Mouse (Mus musculus) frontal cortex, adult (tissue): ENCODE measurements around the gene Jmjd1c.
A peak's percentile ranks its signal among the peaks of the same experiment; 100 is the strongest.

Experiments
- ATAC-seq: cut with Nextera tagmentation; 2 replicates; pipeline ENCODE4 v1.9.2; 2017; ENCODE audit warnings: mild to moderate bottlenecking, moderate library complexity, mixed read lengths; ENCODE audit not compliant: low TSS enrichment

Gene Jmjd1c

GRCm38 (mm10) chr10:67095798-67096620, at the start of gene Jmjd1c:
Jmjd1c (plus strand) TSS chr10:67096125.
- peak; percentile 73 for ATAC-seq

DNA sequence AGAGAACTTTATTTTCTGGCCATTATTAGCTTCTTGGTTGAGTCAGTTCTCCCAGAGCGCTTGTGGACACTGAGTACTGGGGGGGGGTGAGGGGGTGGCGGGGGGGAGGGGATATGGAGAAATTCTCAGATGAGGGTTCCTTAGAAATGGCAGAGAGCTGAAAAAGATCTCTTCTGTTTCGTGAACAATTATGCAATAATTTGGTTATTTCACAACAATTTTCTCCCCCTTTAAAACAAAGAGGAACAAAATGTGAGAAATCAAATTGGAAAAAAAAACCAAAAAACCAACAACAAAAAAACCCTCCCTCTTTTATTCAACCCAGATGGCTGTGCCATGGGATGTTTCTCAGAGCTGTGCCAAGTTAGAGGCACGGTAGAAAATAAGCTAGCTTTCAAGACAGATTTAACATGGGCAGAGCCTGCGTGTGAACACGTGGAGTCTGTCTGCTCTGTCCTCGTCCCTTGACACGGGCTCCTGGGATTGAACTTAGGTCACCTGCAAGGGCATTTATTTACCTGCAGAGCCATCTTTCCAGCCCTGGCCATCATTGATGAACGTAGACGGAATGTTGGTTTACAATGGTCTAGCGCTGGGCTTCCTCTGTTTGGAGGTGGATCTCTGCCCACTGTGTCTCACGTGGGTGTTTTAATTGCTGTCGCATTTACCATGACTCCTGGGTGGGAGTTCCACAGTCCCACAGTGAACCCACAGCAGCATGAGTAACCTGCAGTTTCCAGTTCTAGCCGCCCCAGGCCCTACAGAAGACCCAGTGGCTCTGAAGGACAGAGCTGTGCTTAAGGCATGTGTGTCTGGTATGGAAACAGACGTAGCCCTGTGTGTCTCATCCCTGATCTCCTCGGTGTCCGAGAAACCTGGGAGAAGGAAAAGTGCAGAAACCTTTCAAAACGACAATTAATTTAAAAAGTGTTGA, 47.9 kb upstream of the Jmjd1c start:
- peak; percentile 33; the same call in 1 of the 2 replicates for ATAC-seq

DNA sequence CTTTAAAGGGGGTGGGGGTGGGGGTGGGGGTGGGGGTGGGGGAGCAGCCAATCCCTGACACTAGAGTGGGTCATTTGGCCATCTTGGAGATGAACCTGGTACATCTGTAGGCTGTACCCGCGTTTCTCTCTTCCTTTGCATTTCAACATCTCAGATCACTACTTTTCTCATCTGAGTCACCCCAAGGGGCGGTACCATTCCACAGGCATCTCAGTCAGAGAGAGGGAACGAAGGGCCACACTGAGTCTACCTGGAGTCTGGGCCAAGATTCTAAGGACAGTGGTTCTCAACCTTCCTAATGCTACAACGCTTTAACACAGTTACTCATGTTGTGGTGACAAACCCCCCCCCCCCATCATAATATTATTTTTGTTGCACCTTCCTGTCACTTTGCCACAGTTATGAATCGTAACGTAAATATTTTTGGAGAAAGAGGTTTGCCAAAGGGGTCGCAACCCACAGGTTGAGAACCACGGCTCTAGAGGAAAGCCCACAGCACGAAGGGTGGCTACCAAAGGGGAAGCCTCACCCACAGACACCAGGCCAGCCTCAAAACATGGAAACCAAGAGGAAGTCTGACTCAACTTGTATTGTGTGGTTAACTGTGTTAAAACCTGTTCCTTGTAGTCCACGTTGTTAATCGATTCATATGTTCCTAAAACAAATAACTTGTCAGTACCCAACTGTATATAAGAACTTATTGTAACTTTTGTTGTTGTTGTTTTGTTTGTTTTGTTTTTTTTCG, 46.9 kb upstream of the Jmjd1c start:
- ATAC-seq: no peak

DNA sequence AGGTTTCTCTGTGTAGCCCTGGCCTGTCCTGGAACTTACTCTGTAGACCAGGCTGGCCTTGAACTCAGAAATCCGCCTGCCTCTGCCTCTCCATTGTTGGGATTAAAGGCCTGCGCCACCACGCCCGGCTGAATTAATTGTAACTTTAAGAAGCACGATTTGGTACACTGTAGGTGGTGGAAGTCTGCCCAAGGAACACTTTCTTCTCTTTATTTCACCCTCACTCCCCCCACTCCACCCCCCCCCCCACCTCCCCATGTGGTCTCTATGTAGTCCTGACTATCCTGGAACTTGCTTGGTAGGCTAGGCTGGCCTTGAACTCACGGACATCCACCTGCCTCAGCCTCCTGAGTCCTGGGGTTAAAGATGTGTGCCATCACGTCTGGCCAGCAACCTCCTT, 46.3 kb upstream of the Jmjd1c start:
- ATAC-seq: no peak

DNA sequence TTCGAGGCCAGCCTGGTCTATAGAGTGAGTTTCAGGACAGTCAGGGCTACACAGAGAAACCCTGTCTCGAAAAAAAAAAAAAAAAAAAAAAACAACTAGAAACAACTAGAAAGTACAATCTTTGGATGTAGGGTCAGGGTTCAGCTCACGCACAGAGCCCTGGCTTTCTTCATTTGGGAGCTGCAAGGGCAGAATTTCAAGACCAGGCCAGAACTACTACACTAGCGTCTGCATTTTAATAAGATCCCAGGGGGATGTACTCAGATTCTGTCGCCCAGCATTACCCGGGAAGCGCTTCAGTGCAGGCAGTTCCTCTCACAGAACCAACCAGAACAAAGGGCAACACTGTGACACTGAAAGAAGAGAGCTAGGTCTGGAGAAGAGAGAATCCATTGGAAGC, 45.2 kb upstream of the Jmjd1c start:
- no peak for ATAC-seq

DNA sequence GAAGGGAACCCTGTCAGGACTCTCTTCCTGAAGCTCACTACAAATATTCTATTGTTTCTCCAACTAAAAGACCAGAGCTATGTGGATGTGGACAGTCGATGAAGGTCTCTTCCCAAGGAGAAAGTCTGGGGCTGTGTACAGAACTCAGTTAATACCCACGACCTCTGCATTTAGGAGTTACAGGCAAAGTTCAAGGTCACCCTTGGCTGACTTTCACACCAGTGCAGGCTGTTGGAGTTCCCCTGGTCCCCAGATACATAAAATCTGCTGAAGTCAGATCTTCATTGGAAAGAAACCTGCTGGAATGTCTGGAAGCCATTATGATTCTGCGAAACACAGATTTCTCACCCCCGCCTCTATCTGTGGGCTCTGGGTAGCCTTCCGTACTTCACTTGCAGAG, 44.5 kb upstream of the Jmjd1c start:
- no peak for ATAC-seq

DNA sequence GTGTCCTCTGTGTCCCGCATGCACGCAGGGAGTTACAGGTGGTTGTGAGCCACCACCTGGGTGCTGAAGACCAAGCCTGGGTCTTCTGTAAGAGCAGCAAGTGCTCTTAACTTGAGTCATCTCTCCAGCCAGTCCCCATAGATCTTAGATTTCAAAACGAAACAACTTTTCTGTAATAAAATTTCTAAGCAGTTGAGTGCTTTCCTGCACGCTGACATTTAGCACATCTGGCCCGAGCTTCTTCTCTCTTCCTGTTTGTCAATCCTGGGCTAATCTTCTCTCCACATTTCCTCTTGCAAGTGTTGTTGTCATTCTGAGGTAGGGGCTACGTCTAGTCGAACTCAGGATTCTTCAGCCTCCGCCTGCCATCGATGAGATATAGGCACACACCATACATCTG, 43.5 kb upstream of the Jmjd1c start:
- no peak for ATAC-seq

DNA sequence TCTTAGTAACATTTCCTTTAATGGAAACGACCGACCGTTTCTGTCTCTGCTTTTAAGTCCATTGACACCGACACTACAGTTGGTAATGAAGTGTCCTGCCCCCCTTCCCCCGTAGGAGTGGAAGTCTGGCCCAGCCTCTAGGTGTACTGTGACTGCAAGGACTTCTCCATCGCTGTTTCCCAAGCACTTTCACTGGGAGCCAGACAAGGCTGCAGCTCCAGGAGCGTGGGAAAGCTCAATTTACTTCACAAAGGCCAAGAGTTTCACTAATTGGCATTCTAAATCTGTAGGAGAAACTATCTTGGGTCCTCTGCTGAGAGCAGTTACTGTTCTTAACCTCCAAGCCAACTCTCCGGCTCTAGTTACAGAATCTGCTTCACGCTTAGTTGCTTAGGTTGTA, 42.5 kb upstream of the Jmjd1c start:
- no peak for ATAC-seq

DNA sequence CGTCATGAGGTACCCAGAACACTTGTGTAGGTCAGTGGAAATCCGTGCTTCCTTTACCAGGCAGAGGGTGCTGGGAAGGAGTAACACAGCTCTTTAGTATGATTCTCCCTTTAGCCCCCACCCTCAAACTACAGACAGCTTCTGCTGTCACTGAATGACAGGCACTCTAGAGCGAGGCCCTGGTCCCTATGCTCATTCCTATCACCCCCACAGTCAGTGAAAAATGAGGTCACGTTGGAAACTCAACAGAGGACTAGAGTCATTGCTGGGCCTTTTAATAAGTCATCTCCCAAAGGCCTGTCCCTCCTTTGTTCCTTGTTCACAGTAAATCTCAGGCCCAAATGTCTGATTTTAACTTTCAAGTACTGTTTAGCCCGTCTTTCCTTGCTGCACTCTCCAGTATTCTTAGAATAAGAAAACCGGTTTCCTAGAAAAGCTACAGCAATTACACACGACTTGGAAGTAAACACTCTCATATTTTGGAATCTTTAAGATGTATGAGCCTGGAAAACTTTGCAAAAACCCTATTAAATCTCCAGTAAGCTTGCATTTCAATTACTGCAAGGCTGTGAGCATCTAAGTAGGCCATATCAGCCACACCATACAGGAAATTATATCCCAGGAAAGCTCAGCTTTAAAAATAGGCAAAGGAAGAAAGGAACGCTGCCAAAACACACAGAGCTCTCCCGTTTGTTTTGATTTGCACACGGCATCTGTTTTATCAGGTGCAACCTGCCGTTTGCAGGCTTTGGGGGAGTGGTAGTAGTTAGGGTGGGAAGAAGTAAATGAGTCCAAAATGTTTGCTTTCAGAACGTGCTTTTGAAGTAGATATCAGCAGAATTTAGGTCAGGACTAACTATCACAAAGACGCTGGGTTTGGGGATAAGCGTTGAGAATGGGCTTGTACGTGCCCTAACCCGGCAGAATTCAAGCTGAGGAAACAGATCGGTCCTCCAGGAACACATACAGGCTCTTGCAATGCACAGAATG, 39.8 kb upstream of the Jmjd1c start:
- ATAC-seq: peak; percentile 69

DNA sequence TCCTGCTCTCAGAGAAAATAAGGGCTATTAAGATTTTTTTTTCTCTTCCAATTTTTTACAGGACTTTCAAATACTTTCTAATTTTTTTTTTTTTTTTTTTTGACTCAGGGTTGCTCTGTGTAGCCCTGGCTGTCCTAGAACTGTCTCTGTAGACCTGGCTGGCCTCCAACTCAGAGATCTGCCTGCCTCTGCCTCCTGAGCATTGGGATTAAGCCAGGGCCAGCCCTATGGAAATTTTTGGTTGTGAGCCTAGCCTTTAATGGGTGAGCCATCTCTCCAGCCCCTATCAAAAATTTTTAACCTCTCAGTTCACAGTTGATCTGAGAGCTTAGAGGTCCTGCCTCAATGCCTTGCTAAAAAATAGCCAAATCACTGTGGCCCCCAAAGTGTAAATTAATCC, 38.7 kb upstream of the Jmjd1c start:
- no peak for ATAC-seq

DNA sequence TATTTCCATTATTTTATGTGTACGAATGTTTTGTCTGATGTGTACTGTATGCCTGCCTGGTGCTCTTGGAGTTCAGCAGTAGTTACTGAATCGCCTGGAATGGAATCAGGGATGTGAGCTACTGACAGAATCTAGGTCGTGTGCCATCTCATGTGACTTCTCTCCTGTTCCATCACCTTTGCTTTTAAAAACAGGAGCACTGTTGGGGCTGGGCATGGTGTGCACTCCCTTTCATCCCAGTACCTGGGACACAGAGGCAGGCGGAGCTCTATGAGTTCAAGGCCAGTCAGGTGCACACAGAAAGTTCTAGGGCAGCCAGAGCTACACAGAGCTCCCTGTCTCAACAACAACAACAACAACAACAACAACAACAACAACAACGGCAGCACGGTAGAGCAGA, 38.2 kb upstream of the Jmjd1c start:
- no peak for ATAC-seq

- ATAC-seq: peak; percentile 47
Observed at GRCm38 (mm10) chr10:67058297-67058696, 37.6 kb upstream of the Jmjd1c start.

GRCm38 (mm10) chr10:67058702-67059101, 37.2 kb upstream of the Jmjd1c start:
- ATAC-seq: no peak; the same call in 1 of the 2 replicates

- ATAC-seq: peak; percentile 29
Observed at GRCm38 (mm10) chr10:67061367-67061801, 34.5 kb upstream of the Jmjd1c start.

- ATAC-seq: no peak
Observed at GRCm38 (mm10) chr10:67061823-67062222, 34.1 kb upstream of the Jmjd1c start.

GRCm38 (mm10) chr10:67065277-67065887, 30.5 kb upstream of the Jmjd1c start:
- ATAC-seq: no peak

GRCm38 (mm10) chr10:67065927-67066326, 30.0 kb upstream of the Jmjd1c start:
- ATAC-seq: no peak

DNA sequence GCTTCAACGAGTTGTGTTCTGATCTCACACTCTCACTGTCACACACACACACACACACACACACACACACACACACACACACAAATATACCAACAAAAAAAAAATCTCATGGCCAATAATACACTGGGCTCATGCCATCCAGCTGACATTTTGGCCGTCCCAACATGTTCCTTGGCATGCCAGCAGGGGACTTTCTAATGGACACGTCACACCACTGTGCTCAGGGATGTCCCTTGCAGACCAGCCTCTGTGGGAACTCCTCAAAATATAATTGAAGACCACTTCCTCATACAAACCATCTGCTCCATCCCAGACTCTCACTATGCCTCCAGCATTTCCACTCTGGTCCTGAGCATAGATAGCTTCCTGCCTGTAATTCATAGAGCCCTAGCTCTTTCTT, 29.5 kb upstream of the Jmjd1c start:
- ATAC-seq: no peak

- no peak for ATAC-seq
Observed at GRCm38 (mm10) chr10:67069013-67069412, 26.9 kb upstream of the Jmjd1c start.

GRCm38 (mm10) chr10:67071389-67071788, 24.5 kb upstream of the Jmjd1c start:
- ATAC-seq: no peak
